Mouse (Mus musculus) granulocyte monocyte progenitor cell, adult 5-6 weeks (primary cell): ENCODE results near the gene Hdhd3. TPM values are rescaled to one million over a fixed set of nuclear protein-coding genes. Genes with fewer than 3 reads are reported as not detected.
A peak's percentile ranks its signal among the peaks of the same experiment; 100 is the strongest.

Source experiments
- ATAC-seq: replicated peaks from 2 replicates; pipeline ENCODE4 v1.8.0; 2016; ENCODE audit warnings: mild to moderate bottlenecking, moderate TSS enrichment, inconsistent platforms; ENCODE audit not compliant: poor library complexity, severe bottlenecking
- total RNA-seq, 2 experiments: library from RNA; stranded (forward) in 1 of 2; stranded (reverse) in 1 of 2; fragments of 200-712, 200-1000 nt in 1 of 2; fragments of >200 nt in 1 of 2; fragmentation: Nextera tagmentation in 1 of 2; gene quantifications; 2 replicates each; pipeline ENCODE4 v1.2.3; 2014 to 2017

The Hdhd3 gene
- 0.23 and 4.2 TPM in 2 replicates for total RNA-seq (2014; fragmentation: Nextera tagmentation)
- total RNA-seq (2017), result 0.43 TPM in 1 of 2 replicates, not detected in the other

DNA sequence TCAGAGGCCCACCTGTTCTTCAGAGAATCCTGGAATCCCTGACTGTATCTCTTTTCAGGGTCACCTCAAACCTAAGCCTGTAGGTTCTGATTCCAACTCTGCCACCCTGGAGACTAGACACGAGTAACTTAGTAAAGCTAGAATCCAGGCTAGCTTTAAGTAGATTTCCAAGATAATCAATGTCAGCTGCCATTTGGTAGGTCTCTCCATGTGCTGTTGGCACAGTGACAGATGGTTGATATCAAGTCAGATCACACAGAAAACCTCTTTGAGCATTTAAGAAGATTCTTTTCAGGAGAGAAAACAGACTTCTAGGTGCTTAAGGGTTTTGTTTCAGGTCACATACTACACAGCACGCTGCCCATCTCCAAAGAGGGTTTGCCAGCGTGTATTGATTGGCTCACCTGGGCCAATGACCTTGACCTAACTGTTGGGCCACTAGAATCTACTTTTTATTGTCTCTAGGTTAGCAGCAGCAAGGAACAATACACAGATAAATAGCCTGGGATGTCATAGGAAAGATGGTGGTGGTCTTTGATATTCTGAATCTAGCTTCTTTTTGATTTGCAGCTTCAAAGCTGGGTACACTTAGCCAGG is at the start of gene Hdhd3:
Gene Hdhd3, minus strand, starts transcription at position 94 of the 597 bp plus-strand sequence.
- no peak for ATAC-seq

DNA sequence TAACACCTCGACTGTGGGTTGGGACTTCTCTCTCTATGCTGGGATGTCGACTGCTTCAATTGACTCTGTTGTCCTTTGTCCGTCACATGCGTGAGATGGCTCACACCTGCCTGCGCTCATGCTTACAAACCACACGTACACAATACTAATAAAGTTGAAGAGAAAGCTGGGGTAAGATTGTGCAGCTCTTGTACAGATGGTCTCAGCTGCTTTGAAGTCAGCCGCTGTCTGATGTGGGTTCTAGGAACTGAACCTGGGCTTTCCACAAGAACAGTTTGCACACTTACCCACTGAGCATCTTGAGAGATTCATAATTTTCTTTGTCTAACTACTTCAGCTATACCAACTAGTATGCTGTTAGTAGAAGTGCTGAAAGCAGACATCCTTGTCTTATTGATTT is 48.7 kb upstream of the Hdhd3 start:
- no peak for ATAC-seq

DNA sequence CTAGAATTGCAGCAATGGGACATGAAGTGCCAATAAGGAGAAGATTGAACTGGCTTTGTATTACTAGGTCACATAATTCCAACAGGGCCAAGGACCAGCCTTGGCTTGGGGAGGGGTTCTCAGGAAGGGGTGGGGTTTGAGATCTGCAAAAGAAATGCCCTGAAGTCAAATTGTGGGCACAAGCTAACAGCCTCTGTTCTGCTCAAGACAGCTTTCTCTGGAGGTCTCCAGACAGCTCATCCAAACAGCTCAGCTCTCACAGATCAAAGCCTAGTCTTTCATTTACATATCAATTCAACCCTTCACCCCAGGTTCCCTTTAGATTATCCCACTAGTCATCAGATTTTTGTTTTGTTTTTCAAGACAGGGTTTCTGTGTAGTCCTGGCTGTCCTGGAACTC is 41.5 kb upstream of the Hdhd3 start:
- ATAC-seq, result no peak

DNA sequence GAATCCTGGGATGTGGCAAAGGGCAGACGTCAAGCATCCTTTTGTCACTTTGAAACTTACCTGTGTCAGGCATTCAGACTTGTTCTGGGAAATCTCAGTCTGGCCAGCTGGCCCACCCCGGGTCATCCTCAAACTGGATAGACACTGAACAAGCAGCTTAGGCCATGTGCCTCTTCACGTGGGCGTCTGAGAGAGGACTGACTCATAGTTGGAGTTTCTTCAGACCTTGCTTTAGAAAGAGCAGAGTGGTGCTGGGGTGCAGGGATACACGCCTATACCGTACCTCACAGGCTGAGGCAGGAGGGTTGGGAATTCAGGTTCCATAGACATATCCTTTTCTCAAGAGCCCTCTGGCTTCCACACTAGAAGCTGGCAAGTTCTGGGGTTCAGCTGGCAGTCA is 40.5 kb upstream of the Hdhd3 start:
- ATAC-seq, result no peak

DNA sequence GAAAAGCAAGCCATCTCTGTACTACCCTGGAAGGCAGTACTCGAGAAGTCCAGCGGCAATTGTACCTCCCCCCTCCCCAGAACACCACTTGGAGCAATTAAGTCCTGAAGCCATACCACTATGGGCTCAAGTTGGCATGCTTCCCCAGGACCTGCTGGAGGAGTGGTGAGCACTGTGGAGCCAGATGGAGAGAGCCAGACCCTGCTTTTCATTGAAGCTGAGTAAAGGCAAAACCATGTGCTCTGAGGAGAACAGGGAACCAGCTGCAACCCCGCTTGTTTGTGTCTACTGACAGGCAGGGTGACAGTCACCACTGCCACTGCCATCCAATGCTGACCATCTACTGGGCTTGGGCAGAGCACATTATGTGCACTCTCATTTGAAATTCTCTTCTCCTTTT is 38.5 kb upstream of the Hdhd3 start:
- ATAC-seq, result no peak

DNA sequence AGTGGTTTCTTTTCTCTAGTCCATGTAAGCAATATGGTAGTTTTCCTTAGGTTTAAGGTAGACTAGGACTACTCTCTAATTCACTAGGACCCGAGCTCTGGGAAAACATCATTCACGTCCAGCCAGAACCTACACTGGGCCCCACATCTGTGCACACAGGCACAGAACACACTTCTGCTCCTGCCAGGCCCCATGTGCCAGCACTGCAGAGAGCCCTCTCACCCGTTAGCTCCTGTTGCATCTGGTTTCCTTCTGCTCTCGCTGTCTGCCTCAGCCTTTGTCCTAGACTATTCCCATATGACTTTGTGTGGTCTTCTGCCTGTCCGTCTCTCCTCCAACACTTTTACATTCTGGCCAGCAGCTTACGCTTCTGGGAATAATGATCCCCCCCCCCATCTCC is 30.5 kb upstream of the Hdhd3 start:
- no peak for ATAC-seq

DNA sequence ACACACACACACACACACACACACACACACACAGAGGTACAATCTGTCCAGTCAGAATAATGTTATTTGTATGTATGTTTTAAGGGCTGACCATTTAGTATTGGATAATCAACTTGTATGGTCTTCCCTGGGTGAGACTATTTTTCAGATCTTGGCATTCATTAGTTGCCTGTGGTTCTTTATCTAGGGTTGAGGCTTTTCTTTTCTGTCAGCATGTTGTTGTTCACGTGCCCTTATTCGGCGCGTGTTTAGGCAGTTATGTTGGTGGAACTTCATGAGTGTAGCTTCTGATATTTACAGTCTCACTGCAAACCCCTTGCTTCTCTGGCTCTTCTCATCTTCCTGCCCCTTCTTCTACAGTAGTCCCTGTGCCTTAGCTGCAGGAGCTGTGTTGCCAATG is 24.4 kb upstream of the Hdhd3 start:
- ATAC-seq, result no peak

DNA sequence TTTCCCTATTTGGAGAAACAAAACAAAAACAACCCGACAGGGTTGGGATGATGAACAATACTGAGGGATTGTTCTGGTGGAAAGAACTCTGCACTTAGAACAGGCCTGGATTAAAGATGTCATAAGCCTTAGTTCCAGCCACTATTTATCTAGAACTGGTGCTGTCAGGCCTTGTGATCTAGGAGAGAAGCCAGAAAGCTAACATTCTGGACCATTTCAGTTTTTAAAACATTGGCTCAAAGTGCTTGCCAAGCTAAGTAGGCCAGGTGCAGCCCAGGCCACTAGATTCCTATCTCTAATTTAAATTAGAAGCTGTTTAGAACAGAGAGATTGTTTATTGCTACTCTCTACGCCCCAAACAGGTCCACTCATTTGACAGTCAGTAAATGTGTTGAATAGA is 23.0 kb upstream of the Hdhd3 start:
- ATAC-seq, result no peak

DNA sequence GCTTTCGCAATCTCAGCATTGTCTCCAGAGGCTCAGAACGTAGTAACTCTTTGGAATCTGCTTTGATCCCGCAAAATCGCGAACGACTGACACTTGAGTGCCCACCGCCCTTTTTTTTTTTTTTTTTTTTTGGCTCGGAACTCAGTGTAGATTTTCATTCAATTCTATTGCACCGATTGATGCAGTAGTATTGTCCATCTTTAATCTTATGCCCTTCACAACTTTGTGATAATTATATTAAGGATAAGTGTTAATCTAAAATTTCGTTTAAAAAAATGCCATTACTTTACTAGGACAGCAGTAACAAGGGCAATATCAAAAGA is 22.2 kb upstream of the Hdhd3 start:
- no peak for ATAC-seq

DNA sequence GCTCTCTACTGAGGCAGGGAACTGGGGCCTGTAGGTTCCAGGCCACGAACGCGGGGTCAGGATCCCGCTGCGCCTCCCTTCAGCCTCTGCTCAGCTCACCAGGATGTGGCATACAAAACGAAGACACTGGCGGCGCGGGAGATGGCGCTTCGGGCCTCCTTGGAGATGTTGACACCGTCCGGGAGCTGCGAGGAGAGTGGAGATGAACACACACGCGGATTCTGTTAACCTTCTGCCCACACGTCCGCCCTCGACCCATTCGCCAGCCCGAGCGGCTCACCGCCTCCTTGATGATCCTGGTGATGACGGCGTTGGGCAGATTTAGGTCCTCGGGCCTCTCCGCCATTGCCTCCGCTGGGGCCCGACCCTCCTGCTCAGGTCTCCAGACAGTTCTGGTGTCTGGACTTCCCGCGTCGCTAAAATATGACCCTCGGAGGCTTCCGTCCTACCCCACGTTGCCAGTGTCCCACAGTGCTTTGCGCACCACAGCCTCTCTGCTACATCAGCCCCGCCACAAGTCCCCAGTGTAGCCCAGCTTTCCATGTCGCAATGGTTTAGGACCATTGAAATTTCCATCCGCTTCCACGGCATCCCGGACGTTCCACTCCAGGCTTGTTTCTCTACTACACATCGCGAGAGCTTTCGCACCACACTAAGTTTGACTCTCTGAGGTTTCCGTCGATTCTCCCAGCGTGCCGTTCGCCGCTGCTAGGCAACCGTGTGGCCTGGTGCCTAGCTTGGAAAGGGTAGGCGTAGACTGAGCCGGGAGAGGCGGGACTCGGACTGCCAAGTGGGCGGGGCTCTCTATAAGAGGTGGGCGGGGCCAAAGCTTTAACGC is 21.6 kb upstream of the Hdhd3 start, which contains the start of the genes Pole3 and 4933430I17Rik:
Gene Pole3, minus strand, starts transcription at position 418 of the 838 bp plus-strand sequence.
Gene 4933430I17Rik, plus strand, starts transcription at position 719 of the 838 bp plus-strand sequence.
- ATAC-seq, result peak; percentile 96

DNA sequence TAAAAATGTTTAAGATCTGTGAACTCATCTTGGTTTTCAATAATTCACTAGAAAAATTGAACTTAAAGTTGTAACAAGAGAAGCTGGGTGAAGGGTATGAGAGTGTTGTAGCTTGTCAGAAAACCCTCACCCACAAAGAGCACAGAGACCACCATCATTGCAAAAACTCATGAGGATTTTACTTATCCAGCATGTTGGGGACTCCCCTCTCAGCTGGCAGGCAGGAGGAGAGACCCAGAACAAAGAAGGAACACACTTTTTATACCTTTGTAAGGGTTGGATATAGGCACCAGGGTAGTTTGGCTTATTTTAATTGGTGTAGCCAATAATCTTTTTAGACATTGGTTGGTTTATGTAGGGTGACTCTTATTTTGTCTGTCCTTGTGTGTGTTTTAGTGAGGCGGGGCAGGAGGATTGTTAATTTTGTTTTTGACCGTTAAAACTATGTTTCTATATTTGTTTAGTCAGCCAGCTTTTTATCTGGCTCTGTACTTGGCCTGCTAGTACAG is 17.7 kb upstream of the Hdhd3 start:
- no peak for ATAC-seq

DNA sequence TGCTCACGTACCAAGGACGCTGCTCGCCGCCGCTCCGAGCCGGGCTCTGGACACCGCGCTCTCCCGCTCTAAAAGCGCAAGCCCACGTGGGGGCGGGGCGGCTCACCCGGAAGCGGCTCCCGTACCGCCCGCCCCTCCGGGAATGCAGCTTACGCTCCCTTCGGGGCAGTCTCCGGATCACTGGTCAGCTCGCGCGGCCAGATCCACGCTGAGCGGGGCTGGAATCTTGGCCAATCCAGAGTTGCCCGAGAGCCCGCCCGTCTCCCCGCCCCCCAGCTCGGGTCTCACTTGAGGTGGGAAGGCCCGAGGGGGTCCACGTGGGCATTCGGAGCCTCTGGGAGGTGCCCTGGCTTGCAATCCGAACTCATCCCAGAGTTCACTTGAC is 16.6 kb upstream of the Hdhd3 start, which contains the start of gene Alad:
Gene Alad, minus strand, starts transcription at position 70 of the 385 bp plus-strand sequence.
- ATAC-seq, result peak; percentile 77

DNA sequence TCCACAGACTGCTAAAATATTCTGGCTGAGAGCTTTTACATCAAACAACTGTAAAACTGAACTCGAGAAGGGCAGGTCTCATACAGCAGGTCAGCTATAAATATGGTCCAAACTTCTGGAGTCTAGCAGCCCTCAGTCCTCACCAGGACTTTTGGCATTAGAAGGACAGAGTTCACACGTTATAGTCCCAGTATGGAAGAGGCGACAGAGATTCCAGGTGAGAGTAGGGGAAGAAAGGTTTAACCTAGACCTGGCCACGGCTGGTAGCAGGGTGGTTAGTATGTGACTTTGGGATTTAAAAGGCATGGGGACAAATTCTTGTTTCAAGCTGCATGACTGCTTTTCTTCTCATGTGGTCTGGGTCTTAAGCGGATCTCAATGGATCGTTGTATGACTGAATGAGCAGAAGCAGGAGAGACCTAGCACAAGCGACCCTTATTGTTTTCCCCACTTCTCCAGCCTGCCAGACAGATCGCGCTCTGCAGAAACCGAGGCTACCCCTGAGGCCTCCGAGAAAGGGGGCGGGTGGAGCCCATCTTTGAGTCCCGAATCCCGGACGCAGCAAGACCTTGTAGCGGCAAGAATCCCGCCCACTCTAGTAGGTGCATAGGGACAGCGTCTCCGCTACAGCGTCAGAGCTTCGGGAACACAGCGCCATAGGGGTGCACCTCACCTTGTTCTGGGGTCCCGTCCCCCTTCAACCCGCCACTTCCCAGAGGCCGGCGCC is 16.0 kb upstream of the Hdhd3 start:
- peak; percentile 48 for ATAC-seq

DNA sequence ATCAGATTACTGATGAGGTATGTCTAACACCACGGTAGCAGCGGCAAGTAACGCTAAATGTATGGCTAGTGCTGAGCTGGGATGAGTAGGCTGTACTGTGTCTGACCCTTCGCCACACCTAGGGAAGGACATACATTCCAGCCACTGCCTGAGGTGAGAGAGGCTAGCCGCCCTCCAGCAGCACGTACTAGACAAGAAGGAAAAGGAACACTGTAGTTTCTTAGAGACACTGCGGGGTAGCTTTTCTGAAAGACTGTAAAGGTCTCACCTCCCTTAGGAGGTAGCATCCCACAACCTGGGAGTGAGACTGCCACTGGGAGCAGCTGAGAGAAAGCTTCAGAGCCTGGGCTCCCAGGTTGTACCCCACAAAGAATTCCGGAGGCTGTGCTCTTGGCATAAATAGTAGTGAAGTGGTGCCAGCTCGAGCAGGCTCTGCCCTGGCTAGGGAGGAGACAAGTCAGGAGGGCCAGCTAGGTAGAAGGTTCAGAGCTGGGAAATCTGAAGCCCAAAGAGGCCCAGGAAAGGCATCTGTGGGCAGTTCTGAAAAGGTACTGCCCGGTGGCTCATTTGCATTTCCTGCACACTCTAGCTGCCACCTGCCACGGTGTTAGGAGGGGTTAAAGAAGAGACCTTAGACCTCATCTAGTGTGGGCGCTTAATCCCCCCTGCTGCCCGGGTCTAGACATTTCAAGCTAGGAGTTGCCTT is 15.3 kb upstream of the Hdhd3 start:
- ATAC-seq, result no peak

DNA sequence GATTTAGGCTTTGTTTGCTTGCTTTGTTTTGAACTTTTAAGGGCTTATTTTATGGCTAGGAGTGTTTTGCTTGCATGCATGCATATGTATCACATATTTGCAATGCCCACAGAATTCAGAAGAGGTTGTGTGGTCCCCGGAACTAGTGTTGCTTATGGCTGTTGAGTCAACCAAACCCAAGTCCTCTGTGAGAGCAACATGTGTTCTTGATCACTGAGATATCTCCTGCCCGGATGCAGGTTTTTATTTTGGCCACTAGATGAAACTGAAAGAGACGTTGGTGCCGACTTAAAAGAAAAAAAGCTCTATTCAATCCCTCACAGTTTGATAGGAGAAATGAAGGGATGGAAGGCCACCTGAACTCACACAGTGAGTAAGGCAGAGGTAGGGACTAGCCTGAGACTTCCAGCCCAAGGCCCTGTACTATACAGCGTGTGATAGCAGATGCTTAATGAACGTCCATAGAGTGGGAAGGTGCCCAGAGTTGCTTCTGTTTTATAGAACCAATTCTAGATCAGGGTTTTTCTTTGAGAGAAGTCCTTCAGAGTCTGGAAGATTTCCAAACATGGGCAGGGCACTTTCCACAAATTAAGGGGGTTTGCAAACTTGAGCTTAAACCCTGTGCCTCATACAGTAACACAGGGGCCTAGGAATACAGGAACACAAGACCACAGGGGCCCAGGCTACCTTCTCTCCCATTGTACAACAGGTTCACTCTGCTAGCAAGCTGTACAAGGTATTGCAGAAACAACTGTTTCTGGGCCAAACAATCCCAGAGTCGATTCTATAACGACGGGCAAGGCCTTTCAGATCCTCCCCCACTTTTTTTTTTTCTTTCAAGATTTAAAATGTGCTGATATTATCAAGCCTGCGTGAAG is 14.5 kb upstream of the Hdhd3 start:
- ATAC-seq, result no peak

DNA sequence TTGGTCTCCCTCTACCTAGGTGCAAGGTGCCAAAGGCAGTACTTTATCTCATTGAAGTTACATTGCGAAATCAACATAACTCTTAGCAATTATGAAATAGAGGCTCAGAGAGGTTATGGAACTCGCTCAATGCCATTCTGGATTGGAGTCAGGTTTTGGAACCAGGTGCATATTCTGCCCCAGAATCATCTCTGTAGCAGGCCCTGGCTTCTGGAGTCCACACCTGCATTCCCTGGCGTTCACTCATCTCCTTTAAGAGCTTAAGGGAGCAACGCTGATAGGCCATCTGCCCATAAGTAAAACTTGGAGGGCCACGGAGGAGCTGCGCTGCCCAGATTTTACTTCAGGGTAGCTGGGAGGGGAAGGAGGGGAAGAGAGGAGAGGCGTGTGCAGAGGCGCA is 13.8 kb upstream of the Hdhd3 start:
- no peak for ATAC-seq

DNA sequence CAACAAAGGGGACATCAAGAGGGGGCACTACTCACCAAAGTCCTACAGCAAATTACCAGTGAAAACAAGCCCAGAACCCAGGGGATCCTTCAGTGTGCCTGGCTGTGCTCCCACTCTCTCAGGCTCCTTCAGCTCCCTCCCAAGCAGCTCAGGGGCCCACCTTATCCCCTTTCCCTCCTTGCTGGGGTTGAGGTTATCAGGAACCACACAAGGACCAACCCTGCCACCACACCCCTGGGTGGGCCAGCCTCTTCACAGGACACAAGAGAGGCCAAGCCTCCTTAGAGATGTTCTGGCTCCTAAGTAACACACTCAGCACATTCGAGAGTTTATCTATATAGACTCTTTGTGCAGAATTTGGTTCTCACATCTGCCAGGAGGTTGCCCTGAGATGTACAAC is 13.3 kb upstream of the Hdhd3 start:
- no peak for ATAC-seq

DNA sequence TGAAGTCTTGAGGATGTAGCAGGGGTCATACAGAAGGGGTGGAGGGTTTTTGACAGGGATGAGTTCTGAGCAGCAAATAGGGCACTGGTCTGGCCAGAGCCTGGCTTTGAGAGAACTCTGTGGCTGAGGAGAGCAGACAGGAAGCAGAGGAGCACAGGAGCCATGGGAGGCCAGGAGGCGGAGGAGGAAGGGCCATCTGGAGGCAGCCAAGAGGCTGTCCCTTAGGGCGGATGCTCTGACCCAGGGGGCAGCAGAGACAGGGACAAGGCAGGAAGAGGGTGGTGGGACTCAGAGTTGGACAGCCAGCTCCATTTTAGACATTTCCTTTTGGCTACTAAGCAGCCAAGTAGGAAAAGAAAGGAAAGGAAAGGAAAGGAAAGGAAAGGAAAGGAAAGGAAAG is 12.8 kb upstream of the Hdhd3 start:
- no peak for ATAC-seq

DNA sequence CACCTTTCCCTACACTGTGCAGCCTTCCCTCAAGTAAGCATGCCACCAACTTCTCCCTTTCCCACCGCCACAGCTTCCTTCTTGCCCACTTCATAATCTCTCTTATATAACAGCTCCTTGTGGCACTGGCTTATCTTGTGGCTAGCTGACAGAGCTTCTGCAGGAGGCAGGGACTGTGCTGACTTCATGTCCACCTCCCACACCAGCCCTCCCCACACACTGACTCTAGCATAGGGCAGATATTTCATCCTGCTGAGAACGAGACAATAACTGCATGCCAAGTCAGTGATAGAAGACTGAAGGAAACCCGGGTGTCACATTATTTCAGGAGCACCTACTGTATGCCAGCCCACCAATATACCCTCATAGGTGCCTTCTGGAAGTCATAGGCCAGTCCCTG is 12.2 kb upstream of the Hdhd3 start:
- ATAC-seq, result peak; percentile 21; the same call in 1 of the 2 replicates
